Mouse (Mus musculus): ENCODE measurements around the gene Hoxb13. TPM values are rescaled to one million over a fixed set of nuclear protein-coding genes. Genes with fewer than 3 reads are reported as not detected.

The Hoxb13 gene
- polyA plus RNA-seq, 1 experiment, result not detected

- TF ChIP-seq POLR2A (IDR thresholded peaks at IDR 0.05; ENCODE audit: borderline replicate concordance, extremely low read depth, low read depth, low read length), result no peak
- no peak for TF ChIP-seq CTCF (IDR thresholded peaks at IDR 0.05; ENCODE audit: insufficient read depth, low read length)
- no peaks in the 10 kb centered on the region for H3K4me1 ChIP-seq (ENCODE audit: control insufficient read depth, insufficient read depth, low read length)
- H3K4me3 ChIP-seq (replicated peaks; ENCODE audit: extremely low read depth, low read depth, low read length), result no peak overlapping the region
- DNase-seq, result no peak
- 2% methylated on average over 16 of the region's 16 CpGs for WGBS
Measured at GRCm38 (mm10) chr11:96173288-96173840, 20.8 kb upstream of the Hoxb13 start.

GRCm38 (mm10) chr11:96174881-96175280 lies 19.2 kb upstream of the Hoxb13 start:
- Histone ChIP-seq H3K4me1 (ENCODE audit: control insufficient read depth, insufficient read depth, low read length) (no peaks in the 10 kb centered on the region), H3K4me3 (replicated peaks; ENCODE audit: extremely low read depth, low read depth, low read length) (no peak overlapping the region)
- no peak for TF ChIP-seq POLR2A (IDR thresholded peaks at IDR 0.05; ENCODE audit: borderline replicate concordance, extremely low read depth, low read depth, low read length)
- TF ChIP-seq CTCF (IDR thresholded peaks at IDR 0.05; ENCODE audit: insufficient read depth, low read length), result no peak
- DNase-seq, result no peak
- WGBS, result 11% methylated on average over 6 of the region's 6 CpGs

- 4% methylated on average over 17 of the region's 17 CpGs for WGBS
- DNase-seq, result no peak
- Histone ChIP-seq H3K4me3 (replicated peaks; ENCODE audit: extremely low read depth, low read depth, low read length) (no peak overlapping the region), H3K4me1 (ENCODE audit: control insufficient read depth, insufficient read depth, low read length) (no peaks in the 10 kb centered on the region)
- TF ChIP-seq CTCF (IDR thresholded peaks at IDR 0.05; ENCODE audit: insufficient read depth, low read length) (no peak), POLR2A (IDR thresholded peaks at IDR 0.05; ENCODE audit: borderline replicate concordance, extremely low read depth, low read depth, low read length) (no peak)
Measured at GRCm38 (mm10) chr11:96175511-96175910, 18.6 kb upstream of the Hoxb13 start.

DNA sequence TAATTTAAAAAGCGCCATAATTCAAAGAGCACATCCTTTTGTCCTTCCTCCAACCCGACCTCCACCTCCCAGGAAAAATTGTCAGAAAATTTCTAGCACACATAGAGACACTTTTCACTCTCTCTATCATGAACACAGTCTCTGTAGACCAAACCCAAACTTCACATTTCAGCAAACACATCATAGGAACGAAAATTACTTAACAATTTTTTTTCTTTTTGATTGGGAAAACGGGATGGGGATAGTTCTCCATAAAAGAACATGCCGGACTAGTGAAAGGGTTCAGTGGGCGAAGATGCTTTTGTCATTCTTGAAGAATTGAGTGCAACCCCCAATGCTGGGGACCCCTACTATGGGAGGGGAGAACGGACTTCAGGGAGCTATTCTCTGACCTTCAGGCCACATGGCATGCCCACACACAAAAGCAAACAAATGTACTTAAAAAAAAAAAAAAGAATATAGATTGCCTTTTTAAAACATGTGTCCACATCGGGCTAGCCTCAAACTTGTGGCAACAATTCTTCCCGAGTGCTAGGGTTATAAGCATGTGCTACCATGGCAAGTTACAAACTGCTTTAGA lies 18.1 kb upstream of the Hoxb13 start:
- Histone ChIP-seq H3K4me3 (replicated peaks; ENCODE audit: extremely low read depth, low read depth, low read length) (no peak overlapping the region), H3K4me1 (ENCODE audit: control insufficient read depth, insufficient read depth, low read length) (no peaks in the 10 kb centered on the region)
- 8% methylated on average over 9 of the region's 9 CpGs for WGBS
- TF ChIP-seq POLR2A (IDR thresholded peaks at IDR 0.05; ENCODE audit: borderline replicate concordance, extremely low read depth, low read depth, low read length), result no peak
- TF ChIP-seq CTCF (IDR thresholded peaks at IDR 0.05; ENCODE audit: insufficient read depth, low read length), result no peak
- DNase-seq, result no peak

DNA sequence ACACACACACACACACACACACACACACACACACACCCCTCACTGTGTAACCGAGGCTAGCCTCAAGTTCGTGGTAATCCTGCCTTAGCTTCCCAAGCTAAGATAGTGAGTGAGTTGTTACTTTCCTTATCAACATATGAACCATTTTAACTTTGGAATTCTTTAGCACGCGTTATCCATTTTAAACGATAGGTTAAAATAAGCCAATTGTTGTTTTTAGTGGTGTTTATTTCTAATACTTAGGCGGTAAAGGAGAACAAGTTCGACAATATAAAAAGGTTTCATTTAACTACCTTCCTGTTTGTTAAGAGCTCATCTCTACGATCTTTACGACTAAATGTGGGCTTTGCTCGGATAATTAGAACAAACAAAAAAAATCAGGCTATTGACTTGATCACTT lies 17.3 kb upstream of the Hoxb13 start:
- 3% methylated on average over 10 of the region's 10 CpGs for WGBS
- Histone ChIP-seq H3K4me3 (replicated peaks; ENCODE audit: extremely low read depth, low read depth, low read length) (no peak overlapping the region), H3K4me1 (ENCODE audit: control insufficient read depth, insufficient read depth, low read length) (no peaks in the 10 kb centered on the region)
- TF ChIP-seq POLR2A (IDR thresholded peaks at IDR 0.05; ENCODE audit: borderline replicate concordance, extremely low read depth, low read depth, low read length) (no peak), CTCF (IDR thresholded peaks at IDR 0.05; ENCODE audit: insufficient read depth, low read length) (no peak)
- no peak for DNase-seq

- WGBS, result 3% methylated on average over 27 of the region's 27 CpGs
- TF ChIP-seq CTCF (IDR thresholded peaks at IDR 0.05; ENCODE audit: insufficient read depth, low read length) (no peak), POLR2A (IDR thresholded peaks at IDR 0.05; ENCODE audit: borderline replicate concordance, extremely low read depth, low read depth, low read length) (no peak)
Measured at GRCm38 (mm10) chr11:96177546-96178174, 16.5 kb upstream of the Hoxb13 start.

DNA sequence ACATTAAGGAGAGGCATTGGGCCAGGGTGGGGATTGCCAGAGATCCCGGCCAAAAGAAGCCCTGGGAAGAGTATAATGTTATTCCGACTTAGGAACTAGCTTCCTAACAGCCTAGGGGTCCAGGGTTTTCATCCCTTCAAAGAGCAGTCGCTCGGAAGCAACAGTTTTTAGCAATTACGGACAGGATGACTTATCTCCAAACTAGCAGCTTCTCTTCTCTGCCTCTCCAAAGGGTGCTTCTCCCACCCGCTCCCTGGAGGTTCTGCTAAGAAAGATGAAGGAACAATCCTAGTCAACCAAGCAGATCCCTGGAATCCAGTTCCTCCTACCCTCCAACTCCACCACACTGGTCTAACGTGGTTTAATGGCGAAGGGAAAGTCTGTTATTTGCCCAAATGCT lies 15.8 kb upstream of the Hoxb13 start:
- Histone ChIP-seq H3K4me1 (ENCODE audit: control insufficient read depth, insufficient read depth, low read length) (no peaks in the 10 kb centered on the region), H3K4me3 (replicated peaks; ENCODE audit: extremely low read depth, low read depth, low read length) (no peak overlapping the region)
- 4% methylated on average over 8 of the region's 8 CpGs for WGBS
- TF ChIP-seq POLR2A (IDR thresholded peaks at IDR 0.05; ENCODE audit: borderline replicate concordance, extremely low read depth, low read depth, low read length) (no peak), CTCF (IDR thresholded peaks at IDR 0.05; ENCODE audit: insufficient read depth, low read length) (no peak)
- DNase-seq, result no peak

More at GRCm38 (mm10) chr11:96177546-96178174, 16.5 kb upstream of the Hoxb13 start:
- Histone ChIP-seq H3K4me3 (replicated peaks; ENCODE audit: extremely low read depth, low read depth, low read length) (no peak overlapping the region), H3K4me1 (ENCODE audit: control insufficient read depth, insufficient read depth, low read length) (no peaks in the 10 kb centered on the region)
- no peak for DNase-seq

- TF ChIP-seq POLR2A (IDR thresholded peaks at IDR 0.05; ENCODE audit: borderline replicate concordance, extremely low read depth, low read depth, low read length) (no peak), CTCF (IDR thresholded peaks at IDR 0.05; ENCODE audit: insufficient read depth, low read length) (no peak)
- 4% methylated on average over 6 of the region's 6 CpGs for WGBS
- Histone ChIP-seq H3K4me3 (replicated peaks; ENCODE audit: extremely low read depth, low read depth, low read length) (no peak overlapping the region), H3K4me1 (ENCODE audit: control insufficient read depth, insufficient read depth, low read length) (no peaks in the 10 kb centered on the region)
- no peak for DNase-seq
Measured at GRCm38 (mm10) chr11:96178911-96179503, 15.1 kb upstream of the Hoxb13 start.

DNA sequence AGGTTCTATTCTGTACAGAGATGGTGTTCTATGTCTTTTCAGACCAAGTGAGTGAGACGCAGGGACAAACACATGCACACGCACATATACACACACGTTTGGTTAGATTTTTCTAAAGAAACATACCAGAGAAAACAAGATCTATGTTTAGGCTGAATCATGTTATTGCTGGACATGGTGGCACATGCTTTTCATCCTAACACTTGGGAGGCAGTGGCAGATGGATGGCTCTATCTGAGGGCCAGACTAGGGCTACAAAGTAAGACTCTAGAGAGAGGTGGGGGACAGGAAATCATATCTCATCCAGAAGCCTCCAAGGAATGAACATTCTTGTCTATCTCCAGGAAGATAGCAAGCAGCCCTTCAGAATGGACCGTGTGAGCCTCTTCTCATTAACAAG lies 13.1 kb upstream of the Hoxb13 start:
- no peak overlapping the region for H3K4me3 ChIP-seq (replicated peaks; ENCODE audit: extremely low read depth, low read depth, low read length)
- 29% methylated on average over 4 of the region's 4 CpGs for WGBS
- DNase-seq, result no peak
- no peaks in the 10 kb centered on the region for H3K4me1 ChIP-seq (ENCODE audit: control insufficient read depth, insufficient read depth, low read length)
- TF ChIP-seq CTCF (IDR thresholded peaks at IDR 0.05; ENCODE audit: insufficient read depth, low read length) (no peak), POLR2A (IDR thresholded peaks at IDR 0.05; ENCODE audit: borderline replicate concordance, extremely low read depth, low read depth, low read length) (no peak)

Data from lung, adult 2 months (tissue).